Mouse (Mus musculus) thymus, postnatal 4 days (tissue): ENCODE results near the gene Sorcs3.

ENCODE experiments used
- DNase-seq: peaks from one replicate; pipeline ENCODE4 v3.0.0; 2021

Gene Sorcs3

DNA sequence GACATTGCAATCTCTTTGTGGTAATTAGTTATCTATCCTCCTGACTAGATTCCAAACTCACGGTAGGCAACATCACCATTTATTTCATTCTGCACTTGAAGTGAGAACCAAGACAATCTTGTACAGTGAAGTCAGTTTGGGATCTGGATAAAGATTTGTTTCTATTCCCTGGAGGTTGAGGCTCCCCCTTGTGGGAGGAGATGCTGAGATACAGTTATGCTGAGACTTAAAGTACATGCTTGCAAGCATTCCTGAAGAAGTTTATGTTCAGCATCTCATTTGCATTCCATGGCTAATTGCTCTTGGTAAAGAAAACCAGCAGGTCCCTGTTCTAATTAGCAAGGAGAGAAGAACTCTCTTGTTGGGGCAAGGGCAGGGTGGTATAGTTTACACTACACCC is 185.7 kb downstream of the Sorcs3 start:
- no peak for DNase-seq

DNA sequence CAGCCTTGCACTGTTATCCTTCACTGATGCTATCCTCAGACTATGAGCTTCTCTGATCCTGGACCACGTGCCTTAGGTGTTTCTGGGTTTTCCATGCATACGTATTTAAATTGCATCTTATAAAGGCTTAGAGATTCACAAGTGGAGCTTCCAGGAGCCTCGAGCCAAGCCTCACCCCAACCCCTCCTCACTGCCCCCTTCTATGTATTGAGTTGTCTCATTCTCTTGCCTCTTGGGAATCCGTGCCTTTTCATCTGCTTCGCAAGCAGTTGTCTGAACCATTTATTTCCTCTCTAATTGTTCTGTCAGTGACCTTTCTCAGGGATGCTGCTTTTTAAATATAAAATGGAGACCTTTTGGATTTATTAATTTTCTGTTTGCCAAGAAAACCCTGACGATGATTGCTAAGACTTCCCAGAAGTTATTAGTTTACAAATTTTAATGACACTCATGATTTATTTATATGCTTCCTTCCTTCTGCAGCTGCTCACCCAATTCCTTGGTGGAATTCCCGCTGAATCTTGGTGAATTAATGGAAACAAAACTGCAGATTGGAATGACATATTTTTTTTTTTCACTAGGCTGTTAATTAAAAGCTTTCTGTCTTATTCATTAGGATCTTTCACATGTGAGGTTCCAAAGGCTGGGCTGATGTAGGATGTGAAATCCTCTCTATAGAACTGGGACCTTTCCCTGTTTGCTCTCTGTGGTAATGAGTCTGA is 199.1 kb downstream of the Sorcs3 start:
- DNase-seq, result no peak

GRCm38 (mm10) chr19:48408221-48408620 is 202.4 kb downstream of the Sorcs3 start:
- DNase-seq, result no peak

DNA sequence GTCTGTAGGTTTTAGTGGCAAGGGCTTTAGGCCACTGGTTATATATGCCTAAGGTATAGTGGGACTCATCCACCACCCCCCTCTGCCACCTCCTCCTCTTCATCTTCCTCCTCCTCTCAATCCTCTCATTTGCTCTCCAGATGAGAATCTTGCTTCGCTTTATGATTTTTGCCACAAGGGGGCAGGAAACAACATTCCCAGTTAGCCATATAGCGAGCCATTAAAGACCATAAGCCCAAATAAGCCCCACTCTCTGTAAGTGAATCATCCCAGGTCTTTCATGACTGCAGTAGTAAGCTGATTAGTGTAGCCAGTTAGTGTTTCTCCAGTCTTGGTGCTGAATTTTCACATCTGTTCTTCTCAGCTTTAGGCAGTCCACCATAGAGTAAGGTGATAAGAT is 205.5 kb downstream of the Sorcs3 start:
- DNase-seq, result no peak

GRCm38 (mm10) chr19:48413836-48414235 is 208.0 kb downstream of the Sorcs3 start:
- DNase-seq, result peak; percentile 8

GRCm38 (mm10) chr19:48418356-48418755 is 212.5 kb downstream of the Sorcs3 start:
- DNase-seq, result no peak

GRCm38 (mm10) chr19:48429263-48429662 is 223.4 kb downstream of the Sorcs3 start:
- DNase-seq, result no peak

DNA sequence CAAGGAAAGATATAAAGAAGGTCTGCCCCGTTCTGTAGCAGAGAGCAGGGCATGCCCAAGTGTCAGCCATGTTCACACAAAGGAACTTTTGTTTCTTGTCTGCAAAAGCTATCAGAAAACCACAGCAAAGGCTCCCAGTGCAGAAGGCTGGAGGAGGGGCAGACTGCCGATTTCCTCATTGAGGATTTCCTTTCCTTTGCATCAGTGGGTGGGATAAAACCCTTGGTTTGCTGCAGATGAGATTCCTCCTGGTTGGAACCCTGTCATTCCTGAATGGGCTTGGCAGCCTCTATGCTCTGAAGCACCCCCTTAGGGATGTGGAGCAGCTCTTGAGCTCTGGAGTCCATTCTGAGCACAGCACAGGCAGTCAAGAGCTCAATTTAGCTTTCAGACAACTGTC is 223.9 kb downstream of the Sorcs3 start:
- DNase-seq, result no peak

DNA sequence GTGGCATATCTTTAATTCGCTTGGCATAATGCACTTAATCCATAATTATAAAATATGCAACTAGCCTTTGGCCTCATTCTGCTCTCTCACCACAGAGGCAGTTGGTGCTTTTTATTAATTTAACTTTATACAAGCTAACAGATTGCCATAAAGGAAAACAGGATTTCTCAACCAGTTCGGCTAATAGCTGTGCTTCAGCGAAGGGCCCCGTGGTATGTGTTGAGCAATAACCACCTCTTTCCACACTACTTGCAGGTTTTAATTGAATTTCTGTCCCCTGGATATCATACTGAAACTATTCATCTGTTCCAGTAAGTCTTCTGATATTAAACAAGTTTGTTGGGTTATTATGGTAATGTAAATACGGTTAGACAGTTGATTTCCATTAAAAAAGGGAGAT is 224.5 kb downstream of the Sorcs3 start:
- no peak for DNase-seq

DNA sequence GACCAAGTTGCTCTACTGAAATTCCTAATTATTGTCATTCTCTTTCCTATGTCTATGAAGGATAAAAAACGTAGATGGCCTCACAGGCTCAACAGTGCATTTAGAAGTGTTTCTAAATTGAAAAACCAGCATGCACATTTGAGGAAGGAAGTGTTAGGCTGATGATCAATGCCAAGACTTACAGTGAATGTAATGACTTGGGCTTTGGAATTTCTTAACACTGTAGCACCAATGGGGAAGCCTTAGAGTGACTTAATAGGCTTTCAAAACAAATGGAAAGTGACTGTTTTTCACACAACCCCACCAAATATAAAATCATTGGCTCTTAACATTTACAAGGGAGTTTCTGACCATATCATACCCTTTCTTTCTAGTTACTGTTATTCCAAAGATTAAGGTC is 232.6 kb downstream of the Sorcs3 start:
- no peak for DNase-seq

DNA sequence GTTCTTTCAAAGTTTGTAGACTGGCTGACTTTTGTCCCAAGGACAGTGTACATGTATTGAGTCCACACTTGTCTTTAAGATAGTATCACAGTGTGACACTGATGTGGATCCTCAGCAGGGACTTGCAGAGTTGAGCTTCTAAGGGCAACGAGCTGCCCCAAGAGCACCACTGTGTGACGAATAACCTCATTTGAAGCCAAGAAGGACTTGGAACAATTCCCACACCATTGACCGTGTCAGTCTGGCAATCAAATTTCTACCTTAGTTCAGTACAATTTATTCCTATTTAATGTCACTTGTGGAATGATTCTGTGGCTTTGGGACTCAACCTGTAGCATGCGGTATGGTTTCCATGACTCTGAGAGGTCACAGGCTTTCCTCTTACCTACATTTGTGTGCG is 255.3 kb downstream of the Sorcs3 start:
- no peak for DNase-seq

DNA sequence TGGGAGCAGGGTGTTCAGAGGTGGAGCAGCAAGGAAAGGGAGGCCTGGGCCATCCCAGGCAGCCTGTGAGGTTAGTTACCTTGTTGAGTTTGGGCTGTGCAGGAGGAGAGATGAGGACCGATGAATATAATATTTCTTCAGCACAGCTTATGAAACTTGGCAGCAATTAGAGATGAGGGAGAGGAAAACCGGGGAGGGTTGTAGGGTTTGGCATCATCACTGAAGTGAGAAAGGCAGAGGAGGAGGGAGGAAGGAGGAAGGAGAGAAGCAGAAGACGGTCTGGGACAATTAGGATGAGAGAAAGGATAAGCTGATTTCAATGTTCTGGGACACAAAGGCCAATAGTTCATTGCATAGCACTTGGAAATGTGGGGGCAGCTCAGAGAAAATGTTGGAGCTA is 256.6 kb downstream of the Sorcs3 start:
- DNase-seq, result no peak

GRCm38 (mm10) chr19:48463494-48463893 is 257.7 kb downstream of the Sorcs3 start:
- DNase-seq, result no peak

DNA sequence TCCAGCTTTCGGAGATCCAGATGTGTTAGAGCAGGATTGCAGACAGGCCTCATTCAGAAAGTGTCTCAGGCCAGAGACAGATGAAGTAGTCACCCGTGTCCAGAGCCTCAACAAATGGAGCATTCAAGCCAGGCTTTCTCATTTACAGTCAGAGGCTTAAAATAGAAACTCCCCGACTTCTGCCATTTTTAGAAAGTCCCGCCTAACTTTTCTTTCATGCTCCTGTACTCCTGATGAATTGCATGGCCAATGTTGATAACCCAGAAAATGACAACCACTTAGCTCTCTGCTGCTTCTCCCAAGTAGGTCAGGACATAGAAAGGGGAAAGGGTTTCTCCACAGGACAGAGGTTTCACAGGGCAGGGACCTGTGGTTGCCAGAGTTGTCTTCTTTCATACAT is 261.6 kb downstream of the Sorcs3 start:
- DNase-seq, result no peak

GRCm38 (mm10) chr19:48469791-48470410 is 264.1 kb downstream of the Sorcs3 start:
- DNase-seq, result no peak

DNA sequence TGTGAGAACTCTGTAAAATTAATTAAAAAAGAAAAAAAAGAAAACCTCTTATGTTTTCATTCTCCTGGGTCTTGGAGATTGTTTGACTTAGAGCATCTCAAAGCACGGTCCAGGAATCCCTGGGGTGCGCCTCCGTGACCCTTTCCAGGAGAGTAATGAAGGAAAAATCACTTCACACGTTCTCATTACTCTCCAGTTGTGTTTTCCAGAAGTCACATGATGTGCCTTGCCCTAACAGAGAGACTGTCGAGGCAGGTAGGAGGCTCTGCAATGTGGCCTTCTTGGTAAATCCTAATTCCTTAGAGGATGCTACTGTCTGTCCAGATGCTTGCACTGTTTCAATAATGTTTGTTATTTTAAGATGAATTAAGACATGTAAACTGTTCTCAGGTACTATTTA is 266.1 kb downstream of the Sorcs3 start:
- DNase-seq, result no peak

DNA sequence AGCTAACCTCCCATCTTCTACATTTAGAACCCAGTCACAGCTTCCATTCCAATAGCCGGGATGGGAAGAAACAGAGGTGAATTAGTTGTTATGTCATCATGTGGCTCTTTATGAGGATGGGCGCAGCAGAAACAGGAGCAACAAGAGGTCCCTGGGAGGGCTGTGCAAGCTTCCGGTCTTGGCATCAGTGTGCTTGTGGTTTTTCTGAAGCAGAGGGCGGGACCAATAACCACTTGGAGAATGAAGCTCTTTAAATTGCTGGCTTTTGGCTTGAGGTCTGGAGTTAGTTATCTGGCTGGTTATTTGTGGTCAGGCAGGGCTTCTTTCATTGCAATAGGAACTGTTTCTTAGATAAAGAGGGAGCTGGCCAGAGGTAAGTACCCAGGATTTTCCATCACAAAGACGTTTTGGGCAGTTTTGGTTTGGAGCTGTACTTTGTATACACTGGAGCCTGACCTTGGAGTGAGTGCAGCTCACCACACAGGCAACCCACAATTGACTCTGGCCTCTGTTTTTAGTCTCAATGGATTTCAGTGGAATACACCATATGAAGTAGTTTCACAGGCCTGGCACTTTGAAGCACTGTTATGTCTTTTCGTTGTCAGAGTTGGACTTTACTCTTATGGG is 270.1 kb downstream of the Sorcs3 start:
- DNase-seq, result no peak

DNA sequence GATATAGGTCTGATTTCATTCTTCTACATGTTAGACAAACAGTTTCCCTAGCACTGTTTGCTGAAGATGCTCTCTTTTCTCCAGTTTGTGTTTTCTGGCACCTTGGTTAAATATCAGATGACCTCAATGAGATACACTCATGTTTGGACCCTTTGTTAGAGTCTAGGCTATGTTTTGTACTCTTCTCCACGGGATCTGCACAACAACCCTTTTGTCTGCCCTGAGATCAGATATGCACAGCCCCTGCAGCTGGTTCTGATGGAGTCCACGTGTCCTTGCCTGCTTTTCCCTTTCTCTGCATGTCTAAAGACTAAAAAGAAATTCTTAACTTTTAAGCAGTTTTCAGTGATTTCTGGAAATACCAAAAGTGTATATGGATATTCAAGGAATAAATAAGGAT is 273.0 kb downstream of the Sorcs3 start:
- DNase-seq, result no peak

DNA sequence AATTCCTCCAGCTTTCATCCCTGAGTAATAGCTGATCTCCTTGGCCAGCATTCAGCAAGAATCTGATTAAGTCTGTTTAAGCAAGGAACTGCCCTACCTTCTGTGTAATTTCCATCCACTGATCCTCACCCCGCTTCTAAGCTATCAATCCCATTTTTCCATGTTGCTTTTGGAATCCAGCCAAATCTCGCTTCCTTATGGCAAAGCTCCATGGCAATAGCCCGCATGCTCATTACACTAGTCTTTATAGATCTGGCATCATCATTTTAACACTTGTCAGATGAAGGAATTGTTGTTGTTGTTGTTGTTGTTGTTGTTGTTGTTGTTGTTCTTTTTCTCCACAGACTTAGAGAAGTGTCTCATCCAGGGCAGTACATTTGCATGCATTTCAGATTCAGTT is 277.1 kb downstream of the Sorcs3 start:
- no peak for DNase-seq

GRCm38 (mm10) chr19:48491111-48491510 is 285.3 kb downstream of the Sorcs3 start:
- DNase-seq, result no peak

- no peak for DNase-seq
Measured at GRCm38 (mm10) chr19:48503896-48504620, 298.2 kb downstream of the Sorcs3 start.

- no peak for DNase-seq
Measured at GRCm38 (mm10) chr19:48523803-48524202, 318.0 kb downstream of the Sorcs3 start.

DNA sequence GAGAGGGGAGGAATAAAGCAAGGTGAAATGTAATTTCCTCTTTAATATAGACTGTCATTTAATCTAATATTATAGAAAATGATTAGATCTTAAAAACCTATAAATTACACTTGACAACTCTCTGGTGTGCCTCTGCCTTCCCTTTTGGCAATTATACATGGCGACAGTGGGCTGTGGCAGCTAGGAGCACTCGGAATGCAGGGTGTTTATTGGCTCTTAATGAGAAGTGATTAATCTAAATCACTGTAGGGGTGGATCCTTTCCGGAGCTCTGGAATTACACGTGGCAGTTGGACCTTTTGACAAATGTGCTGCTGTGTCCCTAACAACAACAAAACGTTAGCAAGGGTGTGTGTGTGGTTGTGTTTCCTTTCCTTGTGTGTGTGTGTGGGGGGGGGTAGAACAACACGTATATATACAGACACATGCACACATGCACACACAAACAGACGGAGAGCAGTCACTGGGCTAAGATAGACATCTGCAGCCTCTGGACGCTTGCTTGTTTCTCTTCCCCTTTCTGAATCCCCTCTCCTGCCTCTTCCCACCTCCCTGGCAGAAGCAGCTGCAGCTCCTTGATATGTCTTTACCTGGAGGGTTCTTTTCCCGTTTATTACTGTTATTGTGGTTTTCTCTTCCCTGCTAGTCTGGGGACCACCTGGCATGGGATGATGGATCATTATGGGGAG is 318.8 kb downstream of the Sorcs3 start:
- no peak for DNase-seq
